8 mouse cellular contexts compared by ENCODE assay signal in the genomic region with DNA sequence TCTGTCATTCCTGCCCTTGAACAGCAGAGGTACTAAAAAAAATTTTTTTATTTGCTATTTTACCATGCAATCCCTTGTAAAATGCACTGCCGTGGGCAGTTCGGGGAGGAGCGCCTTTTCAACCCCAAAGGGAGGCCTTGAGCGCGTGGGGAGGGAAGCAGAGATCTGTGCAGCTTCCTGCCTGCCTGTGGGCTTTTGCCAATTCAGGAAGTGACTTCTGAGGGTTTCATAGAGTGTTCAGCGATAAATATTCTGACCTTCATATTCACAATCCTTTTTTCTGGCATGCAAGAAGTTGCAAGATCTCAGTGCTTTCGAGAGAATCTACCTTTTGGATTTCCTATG.
A peak's percentile ranks its signal among the peaks of the same experiment; 100 is the strongest.
DNase-seq lines count a peak whose midpoint lies in the region; ATAC-seq lines count a peak whose summit lies in the region.

No protein-coding gene starts in this region.

- ATAC-seq in inflammation-experienced regulatory T-cells, adult 6 months, result peak; percentile 69

- DNase-seq in 416B (ENCODE audit: low read depth), result peak; percentile 82
- DNase-seq in B cell, adult 2 months, result peak; percentile 20 to 21
- peak; percentile 64 for DNase-seq in lung, postnatal 10 days
- no peak for DNase-seq in left cerebral cortex, adult 11 months (ENCODE audit: low spot score)
- no peak for DNase-seq in left cerebral cortex, adult 8-10 months (ENCODE audit: low spot score in 2 of 2)
- DNase-seq in left cerebral cortex, postnatal 25 days (ENCODE audit: low spot score in 2 of 2), result no peak
- no peak for DNase-seq in frontal cortex, adult 2 months (ENCODE audit: extremely low spot score in 1 of 2, low spot score in 1 of 2)

- intact Hi-C loops in left cerebral cortex, postnatal 25 days (cut with DNase I), result no loop called here

Comparison
In these comparisons a context has a peak if more than half of its experiments do, and no peak if none do; other contexts are left out.
1. DNase-seq: peak in 416B (single experiment), B cell, adult 2 months (2 of 2) and lung, postnatal 10 days (single experiment); none in left cerebral cortex, adult 11 months (single experiment), left cerebral cortex, adult 8-10 months (0 of 2), left cerebral cortex, postnatal 25 days (0 of 2) and frontal cortex, adult 2 months (0 of 2).